Mouse (Mus musculus) heart, embryonic 12.5 days (tissue): ENCODE data around the gene Isca2. TPM values are rescaled to one million over a fixed set of nuclear protein-coding genes. Genes with fewer than 3 reads are reported as not detected.

Experiments
- ATAC-seq: fragments of 200-750 bp; cut with Nextera tagmentation; 2 replicates; pipeline ENCODE4 v1.8.0; 2017; ENCODE audit warnings: moderate TSS enrichment, moderate library complexity; ENCODE audit not compliant: insufficient number of reproducible peaks, low FRiP score
- H3K27ac ChIP-seq: fragments of 300-500 bp; sonication (generic); 2 replicates; pipeline ENCODE4 v1.5.1; 2016; ENCODE audit warnings: mild to moderate bottlenecking, moderate library complexity; ENCODE audit not compliant: poor library complexity, severe bottlenecking
- H3K27me3 ChIP-seq: fragments of 300-500 bp; sonication (generic); replicated peaks from 2 replicates; pipeline ENCODE4 v1.6.1; 2016; ENCODE audit warnings: mild to moderate bottlenecking, moderate library complexity
- H3K36me3 ChIP-seq: fragments of 300-500 bp; sonication (generic); 2 replicates; pipeline ENCODE4 v1.6.1; 2016; ENCODE audit warnings: mild to moderate bottlenecking, moderate library complexity
- H3K4me1 ChIP-seq: fragments of 300-500 bp; sonication (generic); replicated peaks from 2 replicates; pipeline ENCODE4 v1.6.1; 2016; ENCODE audit warnings: mild to moderate bottlenecking
- H3K4me2 ChIP-seq: fragments of 300-500 bp; sonication (generic); 2 replicates; pipeline ENCODE4 v1.6.1; 2016; ENCODE audit warnings: mild to moderate bottlenecking, moderate library complexity
- H3K4me3 ChIP-seq: fragments of 300-500 bp; sonication (generic); 2 replicates; pipeline ENCODE4 v1.5.1; 2016; ENCODE audit warnings: mild to moderate bottlenecking
- H3K9ac ChIP-seq: fragments of 300-500 bp; sonication (generic); 2 replicates; pipeline ENCODE4 v1.6.1; 2016; ENCODE audit warnings: mild to moderate bottlenecking, moderate library complexity
- H3K9me3 ChIP-seq: fragments of 300-500 bp; sonication (generic); replicated peaks from 2 replicates; pipeline ENCODE4 v1.6.1; 2016; ENCODE audit warnings: mild to moderate bottlenecking, moderate library complexity
- WGBS: fragments of 180-500 bp; shearing (Covaris S2); methylation state at CpG from one replicate; pipeline ENCODE4 v1.1.7; 2016; 5-methylcytosine and 5-hydroxymethylcytosine counted together
- polyA plus RNA-seq: library from polyadenylated mRNA; unstranded; fragments of >200 nt; fragmentation: Nextera tagmentation; extraction: Ambion mirVana; gene quantifications from 2 replicates; pipeline ENCODE4 v1.2.1, GENCODE M21; 2016

The Isca2 gene
- polyA plus RNA-seq, 1 experiment from 2014 or later = 137 TPM

DNA sequence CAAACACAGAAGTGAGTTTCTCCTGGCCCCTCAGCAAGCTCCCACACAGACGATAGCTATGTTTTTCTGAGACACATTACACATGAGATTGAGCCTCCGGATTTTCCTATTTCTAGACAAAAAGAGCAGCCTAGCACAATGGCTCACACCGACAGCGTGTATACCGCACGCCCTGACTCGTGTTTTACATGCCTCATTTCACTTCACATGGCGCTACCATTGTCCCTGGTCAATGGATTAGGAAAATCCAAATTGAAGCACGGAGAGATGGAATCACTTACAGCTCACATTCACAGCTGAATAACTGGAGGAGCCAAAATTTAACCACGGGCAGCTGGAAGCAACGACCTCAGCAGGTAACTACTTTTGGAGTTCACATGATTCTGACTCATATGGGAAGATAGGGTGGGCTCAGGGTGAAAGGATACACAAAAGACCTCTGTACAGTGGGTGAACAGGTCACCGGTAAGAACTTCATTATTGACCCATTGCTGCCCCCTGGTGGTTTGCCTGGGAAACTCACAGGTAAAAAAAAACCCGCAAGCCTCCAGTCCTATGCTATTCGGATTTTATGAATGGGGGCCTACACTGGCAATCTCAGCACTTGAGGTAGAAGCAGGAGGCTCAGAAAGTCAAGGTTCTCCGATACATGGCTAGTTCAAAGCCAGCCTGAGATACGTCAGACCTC, 17.9 kb upstream of the Isca2 start:
- Histone ChIP-seq H3K9me3 (no peaks in the 10 kb centered on the region), H3K4me1 (no peaks in the 10 kb centered on the region), H3K27ac (no peak overlapping the region), H3K9ac (no peak overlapping the region), H3K27me3 (no peaks in the 10 kb centered on the region), H3K36me3 (peaks cover 36% of the 10 kb centered on the region), H3K4me3 (no peak overlapping the region), H3K4me2 (no peak overlapping the region)
- 62% methylated on average over 16 of the region's 16 CpGs for WGBS
- no peak for ATAC-seq

GRCm38 (mm10) chr12:84756016-84756415, 17.0 kb upstream of the Isca2 start:
- Histone ChIP-seq H3K27me3 (no peaks in the 10 kb centered on the region), H3K9me3 (no peaks in the 10 kb centered on the region), H3K27ac (no peak overlapping the region), H3K9ac (no peak overlapping the region), H3K36me3 (peaks cover 44% of the 10 kb centered on the region), H3K4me1 (peaks cover under 1% of the 10 kb centered on the region), H3K4me2 (no peak overlapping the region), H3K4me3 (no peak overlapping the region)
- WGBS = 87% methylated on average over 10 of the region's 10 CpGs
- no peak for ATAC-seq

DNA sequence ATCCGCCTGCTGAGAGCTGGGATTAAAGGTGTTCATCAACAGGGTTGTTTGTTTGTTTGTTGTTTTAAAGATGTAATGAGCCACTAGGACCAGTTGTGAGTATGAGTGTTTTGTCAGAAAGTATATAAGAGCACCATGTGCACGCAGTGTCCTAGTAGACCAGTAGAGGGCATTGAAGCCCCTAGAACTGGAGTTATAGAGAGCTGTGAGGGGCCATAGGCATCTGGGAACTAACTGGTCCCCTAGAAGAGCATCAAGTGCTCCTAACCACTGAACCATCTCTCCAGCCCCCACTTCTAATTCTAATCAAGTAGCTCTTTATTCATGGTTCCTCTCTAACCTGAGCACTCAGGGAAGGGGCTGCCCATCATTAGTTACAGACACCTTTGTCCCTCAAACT, 14.0 kb upstream of the Isca2 start:
- H3K9me3 ChIP-seq = no peaks in the 10 kb centered on the region
- no peak for ATAC-seq
- peaks cover 61% of the 10 kb centered on the region for H3K36me3 ChIP-seq
- no peak overlapping the region for H3K27ac ChIP-seq
- no peaks in the 10 kb centered on the region for H3K27me3 ChIP-seq
- H3K9ac ChIP-seq = no peak overlapping the region
- 71% methylated on average over 2 of the region's 2 CpGs for WGBS
- no peak overlapping the region for H3K4me2 ChIP-seq
- peaks cover 7% of the 10 kb centered on the region for H3K4me1 ChIP-seq
- H3K4me3 ChIP-seq = no peak overlapping the region

DNA sequence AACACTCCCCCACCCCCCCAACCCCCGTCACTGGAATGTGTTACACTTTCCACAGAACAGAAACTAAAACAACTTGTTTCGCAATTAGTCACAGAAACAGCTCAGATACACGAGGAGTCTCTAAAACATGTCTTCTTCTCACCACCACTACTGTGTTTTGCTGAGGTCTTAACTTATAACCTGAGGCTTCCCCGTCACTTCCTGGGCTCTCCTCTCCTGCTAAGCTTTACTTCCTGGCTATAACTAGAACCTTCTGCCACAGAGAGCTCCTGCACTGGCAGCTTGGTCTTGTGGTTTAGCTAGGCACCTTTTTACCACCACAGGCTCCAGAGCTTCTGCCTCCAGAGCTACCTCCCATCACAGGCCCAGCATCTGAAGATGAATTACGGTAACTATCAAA, 10.5 kb upstream of the Isca2 start:
- no peak overlapping the region for H3K4me3 ChIP-seq
- peaks cover 58% of the 10 kb centered on the region for H3K36me3 ChIP-seq
- no peaks in the 10 kb centered on the region for H3K27me3 ChIP-seq
- ATAC-seq = no peak
- no peaks in the 10 kb centered on the region for H3K9me3 ChIP-seq
- H3K4me2 ChIP-seq = no peak overlapping the region
- H3K4me1 ChIP-seq = peaks cover 18% of the 10 kb centered on the region
- H3K27ac ChIP-seq = no peak overlapping the region
- 84% methylated on average over 5 of the region's 5 CpGs for WGBS
- H3K9ac ChIP-seq = no peak overlapping the region

DNA sequence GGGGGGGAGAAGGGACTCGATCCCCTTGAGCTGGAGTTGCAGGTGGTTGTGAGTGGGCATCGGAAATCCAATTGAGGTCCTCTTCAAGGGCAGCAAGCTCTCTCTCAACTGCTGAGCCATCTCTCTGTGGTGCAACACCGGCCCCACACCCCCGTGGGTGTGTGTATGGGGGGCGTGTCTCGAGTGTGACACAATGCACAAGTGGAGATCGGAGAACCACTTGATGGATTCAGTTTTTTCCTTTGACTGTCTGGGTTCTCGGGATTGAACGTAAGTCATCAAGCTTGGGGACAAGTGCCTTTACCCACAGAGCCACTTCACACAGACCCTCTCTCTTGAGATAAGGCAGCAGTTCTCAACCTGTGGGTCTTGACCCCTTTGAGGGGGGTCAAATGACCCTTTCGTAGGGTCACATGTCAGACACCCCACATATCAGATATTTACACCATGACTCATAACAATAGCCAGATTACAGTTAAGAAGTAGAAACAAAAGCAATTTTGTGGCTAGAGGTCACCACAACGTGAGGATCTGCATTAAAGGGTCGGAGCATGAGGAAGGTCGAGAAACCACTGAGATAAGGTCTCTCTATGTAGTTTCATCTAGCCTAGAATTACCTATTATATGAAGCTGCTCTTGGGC, 9.4 kb upstream of the Isca2 start:
- H3K4me3 ChIP-seq = no peak overlapping the region
- H3K9ac ChIP-seq = no peak overlapping the region
- no peaks in the 10 kb centered on the region for H3K27me3 ChIP-seq
- ATAC-seq = no peak
- peaks cover 18% of the 10 kb centered on the region for H3K4me1 ChIP-seq
- no peak overlapping the region for H3K4me2 ChIP-seq
- H3K36me3 ChIP-seq = peaks cover 48% of the 10 kb centered on the region
- H3K9me3 ChIP-seq = no peaks in the 10 kb centered on the region
- 60% methylated on average over 13 of the region's 13 CpGs for WGBS
- H3K27ac ChIP-seq = no peak overlapping the region

DNA sequence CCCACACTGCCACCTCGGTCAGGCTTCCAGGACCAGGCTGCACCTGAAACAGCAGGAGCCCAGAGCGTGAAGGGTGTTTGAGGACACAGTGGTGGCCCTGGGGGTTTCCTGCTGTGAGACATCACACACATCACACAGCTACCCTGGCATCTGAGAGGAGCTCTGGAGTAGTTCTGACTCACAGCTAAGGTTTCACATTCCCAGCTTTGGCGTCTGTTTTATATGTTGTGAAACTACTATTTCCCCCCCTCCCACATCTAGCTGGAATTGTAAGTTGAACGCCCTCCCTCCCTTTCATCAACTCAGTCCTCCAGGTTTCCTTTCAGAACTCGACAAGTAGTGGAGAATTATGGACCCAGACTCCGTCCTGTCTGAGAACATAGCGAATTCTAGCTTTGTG, 8.3 kb upstream of the Isca2 start:
- Histone ChIP-seq H3K27ac (no peak overlapping the region), H3K4me3 (no peak overlapping the region), H3K36me3 (peaks cover 46% of the 10 kb centered on the region), H3K9ac (no peak overlapping the region), H3K27me3 (no peaks in the 10 kb centered on the region), H3K9me3 (no peaks in the 10 kb centered on the region), H3K4me2 (no peak overlapping the region), H3K4me1 (peaks cover 18% of the 10 kb centered on the region)
- 68% methylated on average over 7 of the region's 7 CpGs for WGBS
- ATAC-seq = no peak

- H3K4me1 ChIP-seq = peaks cover 18% of the 10 kb centered on the region
- no peak overlapping the region for H3K4me2 ChIP-seq
- H3K4me3 ChIP-seq = no peak overlapping the region
- no peaks in the 10 kb centered on the region for H3K27me3 ChIP-seq
- no peaks in the 10 kb centered on the region for H3K9me3 ChIP-seq
- H3K27ac ChIP-seq = no peak overlapping the region
- H3K9ac ChIP-seq = no peak overlapping the region
- no peak for ATAC-seq
- 86% methylated on average over 15 of the region's 15 CpGs for WGBS
- peaks cover 40% of the 10 kb centered on the region for H3K36me3 ChIP-seq
Measured at GRCm38 (mm10) chr12:84765506-84765905, 7.5 kb upstream of the Isca2 start.

DNA sequence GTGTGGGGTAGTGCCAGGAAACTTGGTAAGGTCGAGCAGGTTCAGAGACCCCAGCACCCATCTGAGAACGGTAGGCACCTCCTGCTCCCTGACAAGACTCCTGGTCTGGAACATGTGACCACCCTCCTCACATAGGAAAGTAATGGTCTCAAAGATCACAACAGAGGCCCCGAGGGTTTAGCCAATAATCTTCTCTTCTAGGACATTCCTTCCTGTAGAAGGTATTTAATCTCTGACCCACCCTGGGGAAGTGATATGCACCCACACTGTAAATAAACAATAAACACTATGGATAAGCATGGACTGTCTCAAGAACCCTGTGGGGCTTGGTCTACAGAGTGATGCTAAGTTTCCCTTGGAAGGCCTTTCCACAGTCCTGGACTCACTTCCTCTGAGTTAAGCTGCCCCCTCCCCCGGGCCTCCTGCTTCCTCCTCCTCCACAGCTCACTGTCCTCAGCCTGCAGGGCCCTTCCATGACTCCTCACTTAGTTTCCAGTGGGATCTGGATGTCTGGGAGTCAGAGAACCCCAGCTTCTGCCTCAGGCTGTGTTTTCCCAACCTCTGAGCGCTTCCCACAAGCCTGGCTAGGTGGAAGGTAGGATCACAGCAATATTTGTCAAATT, 6.8 kb upstream of the Isca2 start:
- ATAC-seq = peak; percentile 56
- no peak overlapping the region for H3K4me2 ChIP-seq
- 51% methylated on average over 5 of the region's 5 CpGs for WGBS
- no peak overlapping the region for H3K27ac ChIP-seq
- no peaks in the 10 kb centered on the region for H3K9me3 ChIP-seq
- no peak overlapping the region for H3K4me3 ChIP-seq
- H3K36me3 ChIP-seq = peaks cover 38% of the 10 kb centered on the region
- peaks cover 19% of the 10 kb centered on the region for H3K4me1 ChIP-seq
- H3K9ac ChIP-seq = no peak overlapping the region
- H3K27me3 ChIP-seq = no peaks in the 10 kb centered on the region

DNA sequence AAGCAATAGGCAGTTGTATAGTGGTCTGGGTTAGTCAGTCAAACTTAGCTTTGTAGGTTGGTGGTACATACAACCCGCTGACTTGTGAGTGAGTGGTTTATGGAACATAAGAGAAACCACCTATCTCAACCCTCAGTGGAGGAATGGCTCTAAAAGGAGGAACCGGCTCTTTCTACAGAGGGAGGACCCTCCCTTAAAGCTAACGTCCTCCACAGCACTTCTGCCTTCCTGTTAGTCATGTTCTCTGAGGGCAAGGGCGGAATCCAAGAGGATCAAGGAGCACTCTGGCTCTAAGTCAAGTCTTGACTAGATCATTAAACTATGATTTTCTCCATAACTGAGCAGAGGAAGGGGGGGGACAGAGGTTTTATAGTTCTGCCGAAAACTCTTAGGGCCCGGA, 5.5 kb upstream of the Isca2 start:
- Histone ChIP-seq H3K36me3 (peaks cover 37% of the 10 kb centered on the region), H3K4me2 (no peak overlapping the region), H3K9ac (no peak overlapping the region), H3K9me3 (no peaks in the 10 kb centered on the region), H3K27ac (no peak overlapping the region), H3K4me3 (no peak overlapping the region), H3K4me1 (peaks cover 20% of the 10 kb centered on the region), H3K27me3 (no peaks in the 10 kb centered on the region)
- ATAC-seq = no peak
- WGBS = 85% methylated on average over 6 of the region's 6 CpGs

GRCm38 (mm10) chr12:84769624-84770023, 3.4 kb upstream of the Isca2 start:
- H3K27me3 ChIP-seq = no peaks in the 10 kb centered on the region
- H3K9me3 ChIP-seq = no peaks in the 10 kb centered on the region
- no peak overlapping the region for H3K4me3 ChIP-seq
- no peak for ATAC-seq
- peaks cover 16% of the 10 kb centered on the region for H3K36me3 ChIP-seq
- H3K4me2 ChIP-seq = no peak overlapping the region
- no peak overlapping the region for H3K27ac ChIP-seq
- no peak overlapping the region for H3K9ac ChIP-seq
- WGBS = 87% methylated on average over 7 of the region's 7 CpGs
- H3K4me1 ChIP-seq = peaks cover 26% of the 10 kb centered on the region

- no peak for ATAC-seq
- Histone ChIP-seq H3K9ac (peak overlapping the region; percentile 81), H3K27ac (peak overlapping the region; percentile 95), H3K4me1 (peaks cover 16% of the 10 kb centered on the region), H3K9me3 (no peaks in the 10 kb centered on the region), H3K36me3 (0 out of 2 replicates have a peak, but pooled peaks cover 15% of the 10 kb centered on the region), H3K4me2 (peak overlapping the region; percentile 69), H3K27me3 (no peaks in the 10 kb centered on the region), H3K4me3 (peak overlapping the region; percentile 83)
- WGBS = 6% methylated on average over 10 of the region's 10 CpGs
Measured at GRCm38 (mm10) chr12:84771981-84772520, 1.0 kb upstream of the Isca2 start.
